Mouse (Mus musculus) E14TG2a.4 (cell line): ENCODE measurements at regions not wholly inside any gene's neighbourhood (a gene's known extent, or its start where the extent isn't known, plus 50 kb on each side); places are given as distances from the start of the nearest gene placed in this dataset.

Experiments used
- CTCF ChIP-seq: conservative IDR thresholded peaks from 2 replicates; pipeline ENCODE4 v1.5.1; 2014; ENCODE audit warnings: low read length
- NANOG ChIP-seq: IDR thresholded peaks from 2 replicates; pipeline ENCODE4 v1.6.1; 2014; ENCODE audit warnings: borderline replicate concordance, low read length, mixed read lengths
- POU5F1 ChIP-seq: IDR thresholded peaks from 2 replicates; pipeline ENCODE4 v1.6.1; 2014; ENCODE audit warnings: low read length, borderline replicate concordance

- TF ChIP-seq CTCF = no peak
- no peak for TF ChIP-seq POU5F1
- no peak for TF ChIP-seq NANOG
These were observed 54.9 kb upstream of the Noct start for GRCm38 (mm10) chr3:51169150-51169925.
